Mouse (Mus musculus) embryonic facial prominence, embryonic 15.5 days (tissue): ENCODE results near the gene Hmox2. TPM values are rescaled to one million over a fixed set of nuclear protein-coding genes. Genes with fewer than 3 reads are reported as not detected.

ENCODE experiments used
- ATAC-seq: fragments of 200-750 bp; cut with Nextera tagmentation; 2 replicates; pipeline ENCODE4 v1.8.0; 2017; ENCODE audit warnings: low read depth, moderate TSS enrichment; ENCODE audit not compliant: insufficient number of reproducible peaks, low FRiP score, low TSS enrichment
- H3K27ac ChIP-seq: fragments of 300-500 bp; sonication (generic); replicated peaks from 2 replicates; pipeline ENCODE4 v1.5.1; 2015; ENCODE audit warnings: mild to moderate bottlenecking, inconsistent platforms
- H3K27me3 ChIP-seq: fragments of 300-500 bp; sonication (generic); 2 replicates; pipeline ENCODE4 v1.6.1; 2015; ENCODE audit warnings: inconsistent platforms
- H3K36me3 ChIP-seq: fragments of 300-500 bp; sonication (generic); 2 replicates; pipeline ENCODE4 v1.6.1; 2015; ENCODE audit warnings: mild to moderate bottlenecking, inconsistent platforms
- H3K4me1 ChIP-seq: fragments of 300-500 bp; sonication (generic); 2 replicates; pipeline ENCODE4 v1.6.1; 2015; ENCODE audit warnings: inconsistent platforms
- H3K4me2 ChIP-seq: fragments of 300-500 bp; sonication (generic); replicated peaks from 2 replicates; pipeline ENCODE4 v1.6.1; 2015; ENCODE audit warnings: mild to moderate bottlenecking, inconsistent platforms
- H3K4me3 ChIP-seq: fragments of 300-500 bp; sonication (generic); replicated peaks from 2 replicates; pipeline ENCODE4 v1.5.1; 2015; ENCODE audit warnings: mild to moderate bottlenecking, inconsistent platforms
- H3K9ac ChIP-seq: fragments of 300-500 bp; sonication (generic); 2 replicates; pipeline ENCODE4 v1.6.1; 2015; ENCODE audit warnings: inconsistent platforms
- H3K9me3 ChIP-seq: fragments of 300-500 bp; sonication (generic); replicated peaks from 2 replicates; pipeline ENCODE4 v1.6.1; 2016; ENCODE audit warnings: inconsistent platforms
- WGBS: fragments of 180-500 bp; shearing (Covaris S2); methylation state at CpG from one replicate; pipeline ENCODE4 v1.1.7; 2015; 5-methylcytosine and 5-hydroxymethylcytosine counted together
- polyA plus RNA-seq: library from polyadenylated mRNA; unstranded; fragments of >200 nt; fragmentation: Nextera tagmentation; extraction: Ambion mirVana; gene quantifications from 2 replicates; pipeline ENCODE4 v1.2.1, GENCODE M21; 2015

The Hmox2 gene
- polyA plus RNA-seq, 1 experiment from 2014 or later, result 101 TPM

DNA sequence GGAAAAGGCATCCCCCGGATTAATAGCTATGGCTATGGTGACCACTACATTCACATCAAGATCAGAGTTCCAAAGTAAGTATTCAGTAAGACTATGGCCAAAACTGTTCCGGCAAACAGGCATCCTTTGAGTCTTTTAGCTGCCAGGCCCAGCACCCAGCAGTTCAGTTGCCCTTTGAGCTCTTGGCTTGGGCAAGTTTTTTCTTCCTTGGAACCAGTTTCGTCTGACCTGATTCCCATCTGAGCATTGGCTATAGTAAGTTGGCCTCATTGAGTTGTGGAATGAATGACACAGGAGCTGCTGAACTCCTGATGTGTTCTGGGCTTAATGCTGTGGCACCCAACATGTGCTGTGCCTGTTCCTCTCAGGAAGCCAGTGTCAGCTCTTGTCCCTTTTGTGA is 24.9 kb upstream of the Hmox2 start:
- Histone ChIP-seq H3K4me2 (no peak overlapping the region), H3K36me3 (peaks cover 91% of the 10 kb centered on the region), H3K27ac (no peak overlapping the region), H3K4me3 (no peak overlapping the region), H3K9me3 (no peaks in the 10 kb centered on the region), H3K27me3 (no peaks in the 10 kb centered on the region), H3K9ac (no peak overlapping the region), H3K4me1 (no peaks in the 10 kb centered on the region)
- 90% methylated on average over 3 of the region's 3 CpGs for WGBS
- ATAC-seq, result no peak

DNA sequence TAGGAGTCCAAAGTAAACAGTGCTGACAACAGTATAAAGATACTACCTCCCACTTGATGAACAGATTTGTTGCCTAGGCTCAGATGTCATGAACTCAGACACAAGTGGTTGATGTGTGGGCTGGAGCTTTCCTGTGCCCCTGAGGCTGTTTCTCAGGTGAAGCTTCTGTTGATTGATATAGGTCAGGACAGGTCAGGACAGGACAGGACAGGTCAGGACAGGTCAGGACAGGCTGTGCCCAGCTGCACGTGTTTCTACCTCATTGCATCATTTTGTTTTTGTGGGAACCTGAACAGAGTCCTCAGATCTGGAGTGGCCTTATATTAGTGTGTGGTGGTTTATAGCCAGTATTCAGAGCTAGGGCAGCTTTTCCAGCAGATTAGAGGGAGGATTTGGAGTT is 23.5 kb upstream of the Hmox2 start:
- H3K9me3 ChIP-seq, result no peaks in the 10 kb centered on the region
- H3K4me2 ChIP-seq, result no peak overlapping the region
- H3K36me3 ChIP-seq, result peaks cover 91% of the 10 kb centered on the region
- no peak overlapping the region for H3K9ac ChIP-seq
- H3K4me3 ChIP-seq, result no peak overlapping the region
- no peak overlapping the region for H3K27ac ChIP-seq
- ATAC-seq, result no peak
- WGBS, result 29% methylated on average over 1 of the region's 1 CpGs
- no peaks in the 10 kb centered on the region for H3K4me1 ChIP-seq
- no peaks in the 10 kb centered on the region for H3K27me3 ChIP-seq

DNA sequence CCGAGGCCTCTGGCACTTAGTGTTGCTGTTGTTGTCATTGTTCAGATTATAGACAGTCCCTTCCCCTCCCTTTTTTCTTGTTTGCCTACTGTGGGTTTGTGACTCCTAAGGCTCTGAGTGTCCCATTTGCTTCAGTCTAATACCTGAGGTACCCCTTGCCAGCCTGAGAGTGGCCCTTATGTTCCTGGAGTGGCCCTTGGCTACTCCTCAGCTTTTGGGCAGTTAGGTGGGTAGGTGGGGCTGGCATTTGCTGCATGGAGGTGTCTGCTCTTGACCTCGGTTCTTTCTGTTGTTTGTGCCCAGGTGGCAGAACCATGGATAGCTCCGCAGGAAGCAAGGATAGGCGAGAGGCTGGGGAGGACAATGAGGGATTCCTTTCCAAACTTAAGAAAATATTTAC is 20.6 kb upstream of the Hmox2 start:
- H3K4me2 ChIP-seq, result no peak overlapping the region
- 66% methylated on average over 4 of the region's 4 CpGs for WGBS
- H3K9me3 ChIP-seq, result no peaks in the 10 kb centered on the region
- no peak overlapping the region for H3K4me3 ChIP-seq
- H3K9ac ChIP-seq, result no peak overlapping the region
- no peak for ATAC-seq
- no peaks in the 10 kb centered on the region for H3K27me3 ChIP-seq
- H3K36me3 ChIP-seq, result peaks cover 88% of the 10 kb centered on the region
- H3K27ac ChIP-seq, result no peak overlapping the region
- no peaks in the 10 kb centered on the region for H3K4me1 ChIP-seq

- H3K4me3 ChIP-seq, result no peak overlapping the region
- no peaks in the 10 kb centered on the region for H3K27me3 ChIP-seq
- 94% methylated on average over 4 of the region's 4 CpGs for WGBS
- no peak for ATAC-seq
- peaks cover 72% of the 10 kb centered on the region for H3K36me3 ChIP-seq
- no peak overlapping the region for H3K4me2 ChIP-seq
- H3K27ac ChIP-seq, result no peak overlapping the region
- H3K4me1 ChIP-seq, result no peaks in the 10 kb centered on the region
- H3K9me3 ChIP-seq, result no peaks in the 10 kb centered on the region
- no peak overlapping the region for H3K9ac ChIP-seq
Measured at GRCm38 (mm10) chr16:4711173-4711572, 15.0 kb upstream of the Hmox2 start.

- Histone ChIP-seq H3K36me3 (peaks cover 47% of the 10 kb centered on the region), H3K27me3 (no peaks in the 10 kb centered on the region), H3K4me3 (no peak overlapping the region), H3K4me1 (peaks cover 3% of the 10 kb centered on the region; the same call in 1 of the 2 replicates), H3K9me3 (no peaks in the 10 kb centered on the region), H3K27ac (no peak overlapping the region), H3K9ac (no peak overlapping the region), H3K4me2 (no peak overlapping the region)
- 89% methylated on average over 17 of the region's 17 CpGs for WGBS
- ATAC-seq, result no peak
Measured at GRCm38 (mm10) chr16:4713861-4714710, 12.1 kb upstream of the Hmox2 start.

- Histone ChIP-seq H3K4me1 (peaks cover 3% of the 10 kb centered on the region; the same call in 1 of the 2 replicates), H3K9ac (no peak overlapping the region), H3K9me3 (no peaks in the 10 kb centered on the region), H3K4me2 (peak overlapping the region; percentile 79), H3K27me3 (no peaks in the 10 kb centered on the region), H3K27ac (no peak overlapping the region), H3K36me3 (peaks cover 28% of the 10 kb centered on the region), H3K4me3 (peak overlapping the region; percentile 69)
- no peak for ATAC-seq
- WGBS, result 57% methylated on average over 3 of the region's 3 CpGs
Measured at GRCm38 (mm10) chr16:4717866-4718265, 8.3 kb upstream of the Hmox2 start.

DNA sequence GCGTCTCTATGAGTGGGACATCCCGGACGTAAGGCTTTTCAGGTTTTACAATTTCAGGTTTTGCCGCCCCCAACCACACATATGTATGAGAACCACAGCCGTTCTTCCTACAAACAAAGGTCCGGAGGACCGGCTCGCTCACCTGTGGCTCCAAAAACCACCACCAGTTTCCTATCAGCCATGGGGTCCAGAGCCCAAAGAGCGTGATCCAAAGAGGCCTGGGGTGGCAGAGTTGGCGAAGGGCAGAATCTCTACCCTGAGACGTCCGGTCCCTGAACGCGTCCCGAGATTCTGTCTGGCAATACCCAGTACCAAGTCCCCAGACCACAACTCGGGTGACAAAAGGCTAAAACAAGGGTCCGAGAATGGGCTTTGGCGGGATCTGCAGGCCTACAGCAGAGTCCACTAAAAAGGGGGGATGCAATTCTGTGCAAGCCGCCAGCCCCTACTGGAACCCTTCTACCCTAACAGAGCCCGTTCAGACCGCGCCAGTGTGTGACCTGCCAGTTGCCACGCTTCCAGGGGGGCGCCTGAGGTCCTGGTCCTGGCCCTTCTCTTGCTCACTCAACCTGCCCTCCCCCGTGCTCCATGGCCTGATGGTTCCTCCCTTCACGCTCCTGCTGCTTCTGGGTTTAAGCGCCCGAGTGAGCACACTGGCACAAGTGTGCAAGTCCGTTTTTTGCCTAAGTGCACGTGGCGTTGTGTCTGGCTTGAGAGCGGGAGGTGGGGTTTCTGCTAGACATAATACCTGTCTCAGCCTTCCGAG is 7.2 kb upstream of the Hmox2 start, which contains the start of gene Nmral1:
TSS of gene Nmral1 (minus strand) at position 604 of the 766 bp plus-strand sequence.
- H3K4me3 ChIP-seq, result peak within 1 kb of the TSS; percentile 69
- peak within 1 kb of the TSS; percentile 79 for H3K4me2 ChIP-seq
- WGBS, result 12% methylated on average over 33 of the region's 33 CpGs
- peak within 1 kb of the TSS; percentile 76 for H3K27ac ChIP-seq
- H3K4me1 ChIP-seq, result peaks cover 3% of the 10 kb centered on the region; the same call in 1 of the 2 replicates
- peak within 1 kb of the TSS; percentile 46 for H3K9ac ChIP-seq
- no peaks in the 10 kb centered on the region for H3K9me3 ChIP-seq
- no peaks in the 10 kb centered on the region for H3K27me3 ChIP-seq
- ATAC-seq, result peak; percentile 81
- peaks cover 23% of the 10 kb centered on the region for H3K36me3 ChIP-seq

- H3K36me3 ChIP-seq, result no peaks in the 10 kb centered on the region
- no peak overlapping the region for H3K27ac ChIP-seq
- peaks cover 9% of the 10 kb centered on the region; the same call in 1 of the 2 replicates for H3K4me1 ChIP-seq
- no peak for ATAC-seq
- no peak overlapping the region for H3K9ac ChIP-seq
- WGBS, result 69% methylated on average over 7 of the region's 7 CpGs
- no peaks in the 10 kb centered on the region for H3K27me3 ChIP-seq
- no peaks in the 10 kb centered on the region for H3K9me3 ChIP-seq
- no peak overlapping the region for H3K4me2 ChIP-seq
- H3K4me3 ChIP-seq, result no peak overlapping the region
Measured at GRCm38 (mm10) chr16:4722128-4722914, 3.8 kb upstream of the Hmox2 start.

GRCm38 (mm10) chr16:4722915-4723209 is 3.3 kb upstream of the Hmox2 start:
- Histone ChIP-seq H3K4me2 (no peak overlapping the region), H3K9me3 (no peaks in the 10 kb centered on the region), H3K4me1 (peaks cover 10% of the 10 kb centered on the region; the same call in 1 of the 2 replicates), H3K36me3 (no peaks in the 10 kb centered on the region), H3K4me3 (no peak overlapping the region), H3K27ac (no peak overlapping the region), H3K9ac (no peak overlapping the region), H3K27me3 (no peaks in the 10 kb centered on the region)
- no peak for ATAC-seq
- 68% methylated on average over 3 of the region's 3 CpGs for WGBS

GRCm38 (mm10) chr16:4725266-4725665 is 895 bp upstream of the Hmox2 start:
- Histone ChIP-seq H3K27ac (no peak overlapping the region), H3K4me3 (no peak overlapping the region), H3K36me3 (no peaks in the 10 kb centered on the region), H3K9me3 (no peaks in the 10 kb centered on the region), H3K4me2 (no peak overlapping the region), H3K4me1 (0 out of 2 replicates have a peak, but pooled peaks cover 11% of the 10 kb centered on the region), H3K27me3 (no peaks in the 10 kb centered on the region), H3K9ac (no peak overlapping the region)
- WGBS, result 74% methylated on average over 4 of the region's 4 CpGs
- ATAC-seq, result no peak
